Mouse (Mus musculus) MEL (cell line): ENCODE data around the gene Npm3. TPM values are rescaled to one million over a fixed set of nuclear protein-coding genes. Genes with fewer than 3 reads are reported as not detected.

ENCODE experiments used
- DNase-seq: peaks from one replicate; pipeline ENCODE4 v3.0.0; 2011; ENCODE audit warnings: low read depth, low spot score
- H3K27ac ChIP-seq: 2 replicates; pipeline ENCODE4 v1.5.1; 2012; ENCODE audit warnings: low read depth, mild to moderate bottlenecking, control low read depth, low read length, moderate library complexity; ENCODE audit not compliant: control insufficient read depth
- H3K27me3 ChIP-seq, 2 experiments: fragments of 150-350 bp in 1 of 2; sonication (generic) in 1 of 2; 2 replicates each; pipeline ENCODE4 v1.6.1; 2012; ENCODE audit warnings: low read length in 2 of 2, mild to moderate bottlenecking in 2 of 2, improper control_type of control experiment in 1 of 2, moderate library complexity in 1 of 2; ENCODE audit not compliant: insufficient read depth in 2 of 2, control insufficient read depth in 1 of 2
- H3K36me3 ChIP-seq, 2 experiments: 2 replicates each; pipeline ENCODE4 v1.6.1; 2012 to 2014; ENCODE audit warnings: low read length in 2 of 2, improper control_type of control experiment in 1 of 2, inconsistent platforms in 1 of 2, mild to moderate bottlenecking in 1 of 2; ENCODE audit not compliant: insufficient read depth in 2 of 2, control insufficient read depth in 1 of 2
- H3K4me1 ChIP-seq, 2 experiments: fragments of 150-350 bp in 1 of 2; sonication (generic) in 1 of 2; 2 replicates each; pipeline ENCODE4 v1.6.1; 2012; ENCODE audit warnings: low read length in 2 of 2, improper control_type of control experiment in 1 of 2, mild to moderate bottlenecking in 1 of 2; ENCODE audit not compliant: insufficient read depth in 2 of 2, control insufficient read depth in 1 of 2
- H3K4me3 ChIP-seq, 2 experiments: fragments of 150-350 bp in 1 of 2; sonication (generic) in 1 of 2; 2 replicates each; pipeline ENCODE4 v1.5.1; 2012; ENCODE audit warnings: low read depth in 2 of 2, low read length in 2 of 2, mild to moderate bottlenecking in 2 of 2, moderate library complexity in 2 of 2, control low read depth in 1 of 2, improper control_type of control experiment in 1 of 2; ENCODE audit not compliant: control insufficient read depth in 1 of 2, insufficient read depth in 1 of 2
- H3K79me2 ChIP-seq: 2 replicates; pipeline ENCODE4 v1.6.1; 2012; ENCODE audit warnings: mild to moderate bottlenecking, low read length, moderate library complexity; ENCODE audit not compliant: control insufficient read depth, poor library complexity, insufficient read depth
- H3K9ac ChIP-seq: 2 replicates; pipeline ENCODE4 v1.6.1; 2012; ENCODE audit warnings: low read depth, mild to moderate bottlenecking, control low read depth, low read length, moderate library complexity; ENCODE audit not compliant: control insufficient read depth, poor library complexity, severe bottlenecking
- H3K9me3 ChIP-seq: fragments of 150-350 bp; sonication (generic); replicated peaks from 2 replicates; pipeline ENCODE4 v1.6.1; 2012; ENCODE audit warnings: mild to moderate bottlenecking, low read length, improper control_type of control experiment, moderate library complexity; ENCODE audit not compliant: insufficient read depth
- CTCF ChIP-seq, 3 experiments: IDR thresholded peaks in 2 of 3; conservative IDR thresholded peaks in 1 of 3; 2 replicates each; pipeline ENCODE4 v1.5.1; 2011 to 2012; ENCODE audit warnings: low read length in 3 of 3, low read depth in 2 of 3, mild to moderate bottlenecking in 2 of 3, improper control_type of control experiment in 1 of 3, inconsistent platforms in 1 of 3, mixed read lengths in 1 of 3, moderate library complexity in 1 of 3; ENCODE audit not compliant: control insufficient read depth in 1 of 3, insufficient read depth in 1 of 3, poor library complexity in 1 of 3, severe bottlenecking in 1 of 3
- E2F4 ChIP-seq: IDR thresholded peaks from 2 replicates; pipeline ENCODE4 v1.6.1; 2011; ENCODE audit warnings: low read depth, low read length, improper control_type of control experiment, borderline replicate concordance
- ELF1 ChIP-seq: IDR thresholded peaks from 2 replicates; pipeline ENCODE4 v1.6.1; 2014; ENCODE audit warnings: low read depth, mild to moderate bottlenecking, inconsistent platforms, low read length, improper control_type of control experiment, moderate library complexity
- EP300 ChIP-seq, 2 experiments: IDR thresholded peaks; 2 replicates each; pipeline ENCODE4 v1.6.1; 2011; ENCODE audit warnings: improper control_type of control experiment in 2 of 2, low read length in 2 of 2, low read depth in 1 of 2, mild to moderate bottlenecking in 1 of 2
- ETS1 ChIP-seq: IDR thresholded peaks from 2 replicates; pipeline ENCODE4 v1.6.1; 2012; ENCODE audit warnings: low read depth, mild to moderate bottlenecking, inconsistent platforms, low read length, improper control_type of control experiment, moderate library complexity
- GATA1 ChIP-seq: IDR thresholded peaks from 2 replicates; pipeline ENCODE4 v1.6.1; 2011; ENCODE audit warnings: low read depth, low read length, improper control_type of control experiment
- HCFC1 ChIP-seq: IDR thresholded peaks from 2 replicates; pipeline ENCODE4 v1.6.1; 2012; ENCODE audit warnings: low read depth, mild to moderate bottlenecking, inconsistent platforms, low read length, improper control_type of control experiment, moderate library complexity
- JUND ChIP-seq: IDR thresholded peaks from 2 replicates; pipeline ENCODE4 v1.6.1; 2011; ENCODE audit warnings: low read depth, mild to moderate bottlenecking, improper control_type of control experiment, low read length
- MAFK ChIP-seq: IDR thresholded peaks from 2 replicates; pipeline ENCODE4 v1.6.1; 2011; ENCODE audit warnings: low read depth, mild to moderate bottlenecking, low read length, improper control_type of control experiment, borderline replicate concordance
- MEF2A ChIP-seq: IDR thresholded peaks from 2 replicates; pipeline ENCODE4 v1.6.1; 2014; ENCODE audit warnings: low read depth, mild to moderate bottlenecking, inconsistent platforms, low read length, improper control_type of control experiment; ENCODE audit not compliant: poor library complexity, insufficient replicate concordance, severe bottlenecking; ENCODE audit errors: extremely low read depth
- MYC ChIP-seq: IDR thresholded peaks from 2 replicates; pipeline ENCODE4 v1.6.1; 2011; ENCODE audit warnings: low read depth, mild to moderate bottlenecking, low read length, improper control_type of control experiment, moderate library complexity
- NELFE ChIP-seq: IDR thresholded peaks from 2 replicates; pipeline ENCODE4 v1.6.1; 2011; ENCODE audit warnings: low read depth, low read length, improper control_type of control experiment
- POLR2A ChIP-seq, 2 experiments: IDR thresholded peaks; 2 replicates each; pipeline ENCODE4 v1.6.1; 2011 to 2012; ENCODE audit warnings: low read length in 2 of 2, mild to moderate bottlenecking in 2 of 2, control low read depth in 1 of 2, improper control_type of control experiment in 1 of 2, low read depth in 1 of 2, moderate library complexity in 1 of 2; ENCODE audit not compliant: control insufficient read depth in 1 of 2, insufficient read depth in 1 of 2, poor library complexity in 1 of 2
- POLR2AphosphoS2 ChIP-seq: IDR thresholded peaks from 2 replicates; pipeline ENCODE4 v1.6.1; 2011; ENCODE audit warnings: low read length, improper control_type of control experiment
- POLR2AphosphoS5 ChIP-seq: IDR thresholded peaks from 2 replicates; pipeline ENCODE4 v1.6.1; 2012; ENCODE audit warnings: low read depth, borderline replicate concordance, mild to moderate bottlenecking, inconsistent platforms, low read length, moderate library complexity, mixed read lengths
- RCOR1 ChIP-seq: IDR thresholded peaks from 2 replicates; pipeline ENCODE4 v1.6.1; 2012; ENCODE audit warnings: low read depth, mild to moderate bottlenecking, inconsistent platforms, low read length, improper control_type of control experiment
- SIN3A ChIP-seq: IDR thresholded peaks from 2 replicates; pipeline ENCODE4 v1.6.1; 2012; ENCODE audit warnings: low read length, improper control_type of control experiment, inconsistent platforms
- SMC3 ChIP-seq: IDR thresholded peaks from 2 replicates; pipeline ENCODE4 v1.6.1; 2011; ENCODE audit warnings: low read depth, low read length, improper control_type of control experiment
- TBP ChIP-seq: IDR thresholded peaks from 2 replicates; pipeline ENCODE4 v1.8.0; 2011; ENCODE audit warnings: low read depth, low read length, improper control_type of control experiment
- TCF12 ChIP-seq: IDR thresholded peaks from 2 replicates; pipeline ENCODE4 v1.6.1; 2014; ENCODE audit warnings: low read depth, mild to moderate bottlenecking, inconsistent platforms, low read length, improper control_type of control experiment, moderate library complexity
- UBTF ChIP-seq: IDR thresholded peaks from 2 replicates; pipeline ENCODE4 v1.6.1; 2012; ENCODE audit warnings: low read depth, mild to moderate bottlenecking, inconsistent platforms, low read length, improper control_type of control experiment, moderate library complexity, borderline replicate concordance; ENCODE audit not compliant: insufficient read depth
- USF1 ChIP-seq: IDR thresholded peaks from 2 replicates; pipeline ENCODE4 v1.6.1; 2014; ENCODE audit warnings: low read depth, mild to moderate bottlenecking, inconsistent platforms, low read length, improper control_type of control experiment, moderate library complexity
- ZC3H11A ChIP-seq: IDR thresholded peaks from 2 replicates; pipeline ENCODE4 v1.6.1; 2012; ENCODE audit warnings: low read depth, mild to moderate bottlenecking, inconsistent platforms, low read length, improper control_type of control experiment
- ZKSCAN1 ChIP-seq: IDR thresholded peaks from 2 replicates; pipeline ENCODE4 v1.6.1; 2012; ENCODE audit warnings: low read depth, mild to moderate bottlenecking, inconsistent platforms, low read length, improper control_type of control experiment, moderate library complexity
- polyA plus RNA-seq, 2 experiments: library from polyadenylated mRNA; stranded (reverse) in 1 of 2; unstranded in 1 of 2; fragments of >175 nt in 1 of 2; fragments of >200 nt in 1 of 2; gene quantifications; 2 replicates each; pipeline versions ENCODE4 v1.2.1 to v1.2.4; 2012; ENCODE audit warnings: low replicate concordance in 2 of 2, low read depth in 1 of 2; ENCODE audit not compliant: insufficient read length in 2 of 2, insufficient read depth in 1 of 2, missing spikeins in 1 of 2
- total RNA-seq: library from RNA; depleted of rRNA; stranded (reverse); fragments of 300-350 nt; gene quantifications from 2 replicates; pipeline ENCODE4 v1.2.3, GENCODE M21; 2012

Npm3 gene
- total and polyA plus RNA-seq, 3 experiments, result 426 to 602 TPM; not detected in 1

DNA sequence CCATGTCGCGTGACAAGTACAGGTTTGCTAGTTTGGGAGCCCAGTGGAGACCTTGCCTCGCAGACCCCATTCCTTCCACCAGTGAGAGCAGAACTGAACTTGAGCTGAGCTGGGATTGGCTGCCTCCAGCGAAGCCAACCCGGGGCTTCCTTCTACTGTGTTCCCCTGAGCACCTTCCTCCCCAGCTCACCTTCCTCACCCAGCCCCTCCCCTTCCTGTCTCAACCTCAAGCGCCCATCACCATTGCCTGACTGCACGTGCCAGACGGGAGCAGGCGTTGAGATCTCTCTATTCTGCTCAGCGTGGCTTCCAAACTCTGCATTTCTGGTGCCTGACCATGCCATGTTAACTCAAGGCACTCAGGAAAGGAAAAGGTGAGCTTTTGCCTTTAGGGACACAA lies 22.2 kb downstream of the Npm3 start:
- Histone ChIP-seq H3K9ac (no peak overlapping the region), H3K27me3 (no peaks in the 10 kb centered on the region; a peak in 2 of 4 replicates), H3K9me3 (no peaks in the 10 kb centered on the region), H3K4me1 (no peaks in the 10 kb centered on the region), H3K79me2 (no peaks in the 10 kb centered on the region), H3K27ac (no peak overlapping the region), H3K36me3 (no peaks in the 10 kb centered on the region), H3K4me3 (no peak overlapping the region)
- DNase-seq, result no peak
- TF ChIP-seq UBTF (no peak), POLR2A (IDR thresholded peaks at IDR 0.05; ENCODE audit: control insufficient read depth in 1 of 2, insufficient read depth in 1 of 2, low read depth in 1 of 2, low read length in 2 of 2, poor library complexity in 1 of 2) (no peak), RCOR1 (no peak), SMC3 (no peak), POLR2AphosphoS2 (no peak), ZKSCAN1 (no peak), MEF2A (no peak), MAFK (no peak), ELF1 (no peak), CTCF (IDR thresholded peaks at IDR 0.05 in 2 of 3, conservative IDR thresholded peaks at IDR 0.05 in 1 of 3; ENCODE audit: control insufficient read depth in 1 of 3, insufficient read depth in 1 of 3, low read depth in 2 of 3, low read length in 3 of 3, poor library complexity in 1 of 3, severe bottlenecking in 1 of 3) (no peak), JUND (no peak), POLR2AphosphoS5 (no peak)

DNA sequence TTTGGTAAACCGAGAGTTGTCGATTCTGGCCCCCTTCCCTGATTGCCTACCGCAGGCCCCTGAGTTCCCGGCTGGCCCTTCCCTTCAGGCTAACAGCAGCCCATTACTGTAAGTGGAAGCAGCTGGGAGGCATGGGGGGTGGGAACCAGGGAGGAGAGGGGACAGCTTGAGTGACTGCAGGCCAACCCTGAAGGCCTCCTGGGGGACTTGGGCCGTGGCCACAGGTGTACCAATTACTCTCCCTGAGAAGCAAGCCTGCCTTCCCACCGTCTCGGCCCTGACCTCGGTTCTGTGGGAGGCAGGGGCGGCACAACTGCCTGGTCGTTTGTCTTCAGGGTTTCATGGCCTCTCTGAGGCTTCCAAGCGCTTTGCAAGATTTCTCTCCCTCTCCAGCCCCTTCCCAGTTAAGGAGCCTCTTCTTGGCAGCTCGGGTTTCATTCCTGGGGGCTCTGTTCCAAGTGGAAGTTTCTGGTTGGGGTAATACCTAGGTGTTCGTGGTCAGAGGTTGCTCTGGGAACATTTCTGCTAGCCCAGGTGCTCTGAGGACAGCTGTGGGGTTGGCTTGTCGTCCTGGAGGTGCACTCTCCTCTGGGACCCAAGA lies 23.6 kb downstream of the Npm3 start:
- Histone ChIP-seq H3K36me3 (no peaks in the 10 kb centered on the region), H3K27ac (no peak overlapping the region), H3K4me3 (no peak overlapping the region), H3K9me3 (no peaks in the 10 kb centered on the region), H3K27me3 (no peaks in the 10 kb centered on the region; a peak in 1 of 4 replicates), H3K4me1 (no peaks in the 10 kb centered on the region), H3K79me2 (no peaks in the 10 kb centered on the region), H3K9ac (no peak overlapping the region)
- DNase-seq, result no peak
- no peak for TF ChIP-seq UBTF
- TF ChIP-seq ETS1, result no peak
- TF ChIP-seq MAFK, result no peak
- TF ChIP-seq POLR2AphosphoS2, result no peak
- TF ChIP-seq MYC, result no peak
- no peak for TF ChIP-seq ZKSCAN1
- TF ChIP-seq ZC3H11A, result no peak
- TF ChIP-seq NELFE, result no peak
- TF ChIP-seq TBP, result no peak
- TF ChIP-seq MEF2A, result no peak
- TF ChIP-seq SIN3A, result no peak
- no peak for TF ChIP-seq EP300 (IDR thresholded peaks at IDR 0.05; ENCODE audit: low read depth in 1 of 2, low read length in 2 of 2)
- TF ChIP-seq USF1, result no peak
- no peak for TF ChIP-seq HCFC1
- TF ChIP-seq TCF12, result no peak
- no peak for TF ChIP-seq RCOR1
- no peak for TF ChIP-seq GATA1
- TF ChIP-seq E2F4, result no peak
